Mouse (Mus musculus) megakaryocyte, embryonic 14.5 days (primary cell): ENCODE measurements around the gene B3gat3.

Source experiments
- FLI1 ChIP-seq: IDR thresholded peaks from 2 replicates; pipeline ENCODE4 v1.6.1; 2012; ENCODE audit warnings: low read length, inconsistent platforms, mixed read lengths
- GATA1 ChIP-seq: IDR thresholded peaks from 3 replicates; pipeline ENCODE4 v1.6.1; 2012; ENCODE audit warnings: mixed read lengths, low read length, inconsistent platforms, borderline replicate concordance

- TF ChIP-seq GATA1 (no peak), FLI1 (no peak)
Observed at GRCm38 (mm10) chr19:8870838-8871237, 49.3 kb upstream of the B3gat3 start.
